Mouse (Mus musculus) retina, postnatal 1 day (tissue): Measurements from ENCODE around the gene Upf2.
"Not testable (repeated sequence)": the region's sequence is repeated elsewhere in the genome, so short reads cannot be mapped to it uniquely, and the experiment has no call there.

Experiments used
- DNase-seq: peaks from one replicate; pipeline ENCODE4 v3.0.0-alpha.2; 2012

The Upf2 gene

GRCm38 (mm10) chr2:5950766-5951595 is at the start of gene Upf2:
Upf2 (plus strand) TSS chr2:5951469.
- peak; percentile 99 for DNase-seq

DNA sequence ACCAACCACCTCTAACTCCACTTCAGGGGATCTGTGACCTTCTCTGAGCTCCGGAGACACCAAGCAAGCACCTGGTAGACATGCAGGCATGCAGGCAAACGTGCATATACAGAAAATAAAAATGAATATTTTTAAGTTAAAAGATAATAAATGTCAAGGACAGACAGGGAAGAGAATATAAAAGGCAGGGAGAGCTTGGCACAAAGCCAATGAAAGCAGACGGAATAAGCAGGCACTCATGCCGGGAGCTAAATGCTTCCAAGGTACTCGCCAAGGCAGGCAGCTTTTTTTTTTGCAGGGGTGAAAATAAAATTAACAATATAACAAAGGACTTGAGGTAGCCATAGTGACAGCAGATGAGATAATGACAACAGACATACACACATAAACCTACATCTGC is 45.2 kb upstream of the Upf2 start:
- DNase-seq = peak; percentile 11

- DNase-seq = peak; percentile 66
These were observed 44.6 kb upstream of the Upf2 start for GRCm38 (mm10) chr2:5906625-5907024.

GRCm38 (mm10) chr2:5911282-5911965 is 39.8 kb upstream of the Upf2 start:
- no peak for DNase-seq

GRCm38 (mm10) chr2:5922823-5923222 is 28.4 kb upstream of the Upf2 start:
- no peak for DNase-seq

DNA sequence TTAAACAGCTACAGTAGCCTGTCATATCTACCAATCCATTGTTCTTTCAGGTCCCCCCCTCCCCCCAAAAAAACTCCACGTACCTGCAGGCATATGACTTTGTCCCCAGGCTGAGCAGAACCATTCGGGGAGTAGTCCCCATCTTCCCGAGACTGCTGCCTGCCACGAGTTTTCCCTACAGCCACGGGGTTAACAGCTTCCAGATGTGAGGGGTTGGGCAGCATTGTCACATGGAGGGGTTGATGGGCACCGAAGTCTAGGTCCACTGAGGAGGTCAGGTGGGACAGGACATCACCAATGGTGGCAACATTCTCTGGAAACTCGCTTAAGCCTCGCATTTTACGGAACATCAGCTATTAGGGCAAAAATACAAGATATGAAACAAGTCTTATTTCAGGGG is 27.5 kb upstream of the Upf2 start:
- DNase-seq = no peak

DNA sequence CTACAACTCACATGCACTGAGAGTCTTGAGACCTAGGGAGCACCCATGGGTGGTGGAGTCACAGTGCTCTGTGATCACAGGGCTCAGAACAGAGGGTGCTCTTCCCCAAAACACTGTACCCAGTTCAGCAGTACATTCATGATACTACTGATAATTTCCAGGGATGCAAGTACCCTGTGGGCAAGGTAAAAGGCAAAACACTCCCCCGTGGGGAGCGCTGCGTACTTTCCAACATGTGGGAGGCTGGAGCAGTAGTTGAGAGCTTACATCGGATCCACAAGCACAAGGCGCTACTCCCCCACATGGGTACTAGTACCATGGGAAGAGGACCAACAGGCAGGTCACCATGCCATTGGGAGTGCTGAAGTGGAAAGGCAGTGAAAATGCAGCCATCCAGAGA is 23.8 kb upstream of the Upf2 start:
- no peak for DNase-seq

- no peak for DNase-seq
These were observed 21.5 kb upstream of the Upf2 start for GRCm38 (mm10) chr2:5929793-5930192.

- DNase-seq = no peak
These were observed 20.8 kb upstream of the Upf2 start for GRCm38 (mm10) chr2:5930291-5931054.

DNA sequence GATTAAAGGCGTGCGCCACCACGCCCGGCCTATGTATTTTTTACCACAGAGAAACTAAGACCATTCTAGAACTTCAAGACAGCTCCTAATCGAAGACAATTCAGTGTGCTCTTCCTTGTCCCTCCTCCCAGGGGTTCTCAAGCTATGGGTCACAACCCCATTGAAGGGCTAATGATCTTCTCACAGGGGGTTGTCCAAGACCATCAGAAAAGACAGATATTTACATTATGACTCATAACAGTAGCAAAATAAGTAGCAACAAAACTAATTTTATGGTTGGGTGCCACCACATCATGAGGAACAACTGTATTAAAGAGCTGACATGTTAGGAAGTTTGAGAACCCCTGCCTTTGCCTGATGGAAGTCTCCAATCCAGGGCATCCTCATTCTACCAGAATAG is 19.3 kb upstream of the Upf2 start:
- no peak for DNase-seq

DNA sequence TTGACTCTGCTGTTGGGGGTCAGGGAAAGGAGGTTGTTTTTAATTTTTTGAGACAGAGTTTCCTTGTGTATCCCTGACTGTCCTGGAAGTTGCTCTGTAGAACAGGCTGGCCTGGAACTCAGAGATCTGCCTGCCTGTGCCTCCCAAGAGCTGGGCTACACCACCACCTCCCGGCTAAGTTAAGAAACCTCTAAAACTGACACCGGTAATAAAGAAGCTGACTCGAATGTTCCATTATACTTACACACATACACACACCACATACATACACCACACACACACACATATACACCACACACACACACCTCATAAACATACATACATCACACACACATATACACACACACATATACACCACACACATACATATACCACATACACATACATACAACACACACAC is 16.3 kb upstream of the Upf2 start:
- DNase-seq = no peak

DNA sequence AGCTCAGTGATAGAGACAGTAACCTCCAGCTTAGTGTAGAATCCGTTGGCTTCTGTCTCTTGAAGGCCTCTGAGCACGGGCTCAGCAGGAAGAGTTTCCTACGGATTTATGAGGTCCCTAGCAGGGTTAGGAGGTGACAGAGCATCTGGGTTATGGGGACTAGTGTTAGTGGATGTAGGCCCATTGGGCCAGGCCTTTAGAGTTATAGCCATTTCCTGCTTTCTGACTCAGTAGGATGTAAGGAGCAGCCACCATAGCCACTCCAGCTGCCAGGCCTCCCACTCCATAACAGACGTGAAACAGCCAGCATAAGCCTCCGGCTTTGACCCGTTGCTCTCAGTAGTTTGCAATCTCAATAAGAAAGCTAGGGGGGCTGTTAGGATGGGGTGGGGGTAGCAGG is 15.2 kb upstream of the Upf2 start:
- DNase-seq = no peak

DNA sequence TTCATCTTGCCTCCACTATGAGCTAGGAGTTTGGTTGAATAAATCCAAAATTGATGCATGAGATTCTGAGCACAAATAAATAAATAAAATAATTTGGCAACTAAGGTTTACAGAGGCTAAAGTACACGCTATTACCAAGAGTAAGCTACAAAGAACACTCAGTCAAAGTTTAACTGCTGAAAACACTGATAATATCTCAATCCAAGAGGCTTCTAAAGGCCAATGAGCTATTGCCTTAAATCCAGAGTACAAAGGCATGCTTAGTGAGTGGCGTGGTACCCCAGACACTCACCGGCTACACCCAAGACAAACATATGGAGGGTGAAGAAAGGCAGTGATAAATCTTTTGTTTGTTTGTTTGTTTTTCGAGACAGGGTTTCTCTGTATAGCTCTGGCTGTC is 14.7 kb upstream of the Upf2 start:
- no peak for DNase-seq

DNA sequence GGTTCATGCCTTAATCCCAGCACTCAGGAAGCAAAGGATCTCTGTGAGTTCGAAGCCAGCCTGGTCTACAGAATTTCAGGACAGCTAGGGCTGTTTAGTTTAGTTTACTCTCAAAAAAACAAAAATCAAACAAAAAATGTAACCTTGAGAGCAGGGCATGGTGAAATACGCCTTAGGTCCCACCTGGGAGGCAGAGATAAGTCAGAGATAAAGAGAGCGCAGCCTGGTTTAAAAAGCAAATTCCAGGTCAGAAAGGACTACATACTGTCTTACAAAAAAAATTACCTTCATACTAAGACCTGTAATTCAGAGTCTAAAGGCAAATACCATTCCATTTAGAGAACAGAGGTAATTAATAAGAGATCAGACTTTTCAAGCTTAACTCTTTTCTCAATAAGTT is 11.9 kb upstream of the Upf2 start:
- DNase-seq = no peak

GRCm38 (mm10) chr2:5939911-5940310 is 11.4 kb upstream of the Upf2 start:
- no peak for DNase-seq

DNA sequence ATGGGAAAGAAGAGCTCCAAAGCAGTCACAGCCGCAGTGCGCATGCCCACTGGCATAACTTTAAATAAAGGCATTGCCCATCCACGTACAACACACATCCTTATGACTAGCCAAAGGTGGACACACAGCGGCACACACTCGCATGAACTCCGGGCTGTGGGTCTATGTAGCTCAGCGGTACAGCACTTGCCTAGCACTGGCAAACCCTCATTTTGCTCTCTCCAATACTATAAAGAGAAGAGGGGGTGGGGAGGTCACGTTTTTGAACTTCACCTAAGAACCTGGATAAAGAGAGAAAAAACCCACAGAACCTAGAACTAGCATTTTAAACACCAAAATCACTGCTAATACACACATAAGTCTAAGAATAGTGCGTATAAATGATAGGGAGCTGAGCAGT is 10.3 kb upstream of the Upf2 start:
- DNase-seq = no peak

DNA sequence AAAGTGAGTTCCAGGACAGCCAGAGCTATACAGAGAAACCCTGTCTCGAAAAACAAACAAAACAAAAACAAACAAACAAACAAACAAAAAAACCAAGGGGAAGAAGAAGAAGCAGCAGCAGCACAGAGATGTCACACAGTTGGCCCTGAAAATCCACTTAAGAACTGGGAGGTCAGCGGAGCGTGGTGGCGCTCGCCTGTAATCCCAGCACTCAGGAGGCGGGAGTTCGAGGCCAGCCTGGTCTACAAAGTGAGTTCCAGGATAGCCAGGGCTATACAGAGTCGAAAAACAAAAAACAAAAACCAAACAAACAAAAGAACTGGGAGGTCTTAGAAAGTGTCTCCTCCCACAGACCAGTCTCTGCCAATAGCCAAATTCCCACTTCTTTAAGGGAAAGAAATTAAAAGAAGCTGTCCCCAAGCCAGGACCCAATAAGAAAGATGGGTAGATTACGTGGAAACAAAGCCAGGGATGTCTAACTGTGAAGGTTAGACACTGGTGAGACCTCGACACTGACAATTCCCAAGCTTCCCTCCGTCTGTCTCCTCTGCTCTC is 9.3 kb upstream of the Upf2 start:
- DNase-seq = peak; percentile 27

GRCm38 (mm10) chr2:5942416-5943032 is 8.7 kb upstream of the Upf2 start, which contains the start of gene Dhtkd1:
Dhtkd1 (minus strand) TSS chr2:5942792.
- DNase-seq = peak; percentile 85

GRCm38 (mm10) chr2:5943071-5943470 is 8.2 kb upstream of the Upf2 start:
- no peak for DNase-seq

DNA sequence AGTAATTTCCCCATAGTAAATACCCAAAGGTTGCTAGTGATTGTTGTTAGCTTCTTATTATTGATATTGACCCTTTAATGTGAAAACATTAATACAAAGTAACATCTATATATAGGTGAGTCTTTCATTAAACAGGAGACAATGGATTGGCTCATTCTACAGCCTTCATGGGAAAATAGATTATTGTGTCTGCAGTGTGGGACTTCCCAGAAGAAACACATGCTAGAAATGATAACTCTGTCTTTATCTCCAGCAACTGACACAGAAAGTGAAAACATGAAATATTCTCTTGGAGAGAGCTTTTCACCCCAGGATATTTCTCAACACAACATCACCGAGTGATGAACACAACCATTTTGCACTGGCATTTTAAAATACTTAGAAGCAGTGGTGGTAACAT is 5.6 kb upstream of the Upf2 start:
- DNase-seq = no peak

- no peak for DNase-seq
These were observed 4.4 kb upstream of the Upf2 start for GRCm38 (mm10) chr2:5946876-5947275.

- DNase-seq = no peak
These were observed 2.3 kb upstream of the Upf2 start for GRCm38 (mm10) chr2:5948964-5949363.

- not testable (repeated sequence) for DNase-seq
These were observed 1.4 kb upstream of the Upf2 start for GRCm38 (mm10) chr2:5949821-5950220.
